Mouse (Mus musculus) ES-E14 (cell line): ENCODE results near the gene Flt3l.

Experiments used
- CHD2 ChIP-seq: IDR thresholded peaks from 2 replicates; pipeline ENCODE4 v1.6.1; 2014; ENCODE audit warnings: mild to moderate bottlenecking, low read depth, low read length, inconsistent platforms
- HCFC1 ChIP-seq: IDR thresholded peaks from 2 replicates; pipeline ENCODE4 v1.6.1; 2012; ENCODE audit warnings: low read length, inconsistent platforms, borderline replicate concordance; ENCODE audit not compliant: insufficient read depth
- MAFK ChIP-seq: IDR thresholded peaks from 2 replicates; pipeline ENCODE4 v1.6.1; 2014; ENCODE audit warnings: mild to moderate bottlenecking, low read depth, low read length, inconsistent platforms; ENCODE audit not compliant: insufficient read depth
- ZC3H11A ChIP-seq: IDR thresholded peaks from 2 replicates; pipeline ENCODE4 v1.6.1; 2012; ENCODE audit warnings: low read depth, mild to moderate bottlenecking, inconsistent platforms, low read length, borderline replicate concordance
- ZNF384 ChIP-seq: IDR thresholded peaks from 2 replicates; pipeline ENCODE4 v1.6.1; 2012; ENCODE audit warnings: low read depth, low read length, inconsistent platforms

- TF ChIP-seq ZC3H11A (no peak), HCFC1 (no peak), MAFK (no peak), ZNF384 (no peak), CHD2 (no peak)
These were observed 30.7 kb downstream of the Flt3l start for GRCm38 (mm10) chr7:45105491-45105890.
